Mouse (Mus musculus) adrenal gland, postnatal 10 days (tissue): ENCODE data around the gene Cox4i2. TPM values are rescaled to one million over a fixed set of nuclear protein-coding genes. Genes with fewer than 3 reads are reported as not detected.

Source experiments
- DNase-seq: peaks from one replicate; pipeline ENCODE4 v3.0.0; 2021; ENCODE audit warnings: mixed read lengths
- microRNA-seq: library from miRNA; unstranded; fragments of <30 nt; microRNA quantifications from one replicate; pipeline ENCODE4 v1.2.0, GENCODE M21; 2021
- total RNA-seq, 2 experiments: library from RNA; stranded (reverse); gene quantifications; 2 replicates each; pipeline ENCODE4 v1.2.3; 2021

Gene Cox4i2
- total RNA-seq, 2 experiments from 2014 or later: 8.0 to 8.3 TPM

DNA sequence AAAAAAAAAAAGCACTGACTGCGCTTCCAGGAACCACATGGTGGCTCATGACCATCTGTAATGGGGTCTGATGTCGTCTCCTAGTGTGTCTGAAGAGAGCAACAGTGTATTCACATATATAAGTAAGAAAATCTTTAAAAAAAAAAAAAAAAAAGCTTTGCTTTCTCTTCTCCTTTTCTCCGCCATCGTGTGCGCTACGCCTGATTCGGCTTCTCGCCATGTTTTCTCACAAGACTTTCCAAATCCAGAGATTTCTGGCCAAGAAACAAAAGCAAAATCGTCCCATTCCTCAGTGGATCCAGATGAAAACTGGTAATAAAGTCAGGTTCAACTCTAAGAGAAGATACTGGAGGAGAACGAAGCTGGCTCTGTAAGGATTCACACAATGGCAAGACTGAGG, 48.3 kb downstream of the Cox4i2 start:
- DNase-seq: no peak

- DNase-seq: no peak
Measured at GRCm38 (mm10) chr2:152803081-152803480, 49.1 kb downstream of the Cox4i2 start.

DNA sequence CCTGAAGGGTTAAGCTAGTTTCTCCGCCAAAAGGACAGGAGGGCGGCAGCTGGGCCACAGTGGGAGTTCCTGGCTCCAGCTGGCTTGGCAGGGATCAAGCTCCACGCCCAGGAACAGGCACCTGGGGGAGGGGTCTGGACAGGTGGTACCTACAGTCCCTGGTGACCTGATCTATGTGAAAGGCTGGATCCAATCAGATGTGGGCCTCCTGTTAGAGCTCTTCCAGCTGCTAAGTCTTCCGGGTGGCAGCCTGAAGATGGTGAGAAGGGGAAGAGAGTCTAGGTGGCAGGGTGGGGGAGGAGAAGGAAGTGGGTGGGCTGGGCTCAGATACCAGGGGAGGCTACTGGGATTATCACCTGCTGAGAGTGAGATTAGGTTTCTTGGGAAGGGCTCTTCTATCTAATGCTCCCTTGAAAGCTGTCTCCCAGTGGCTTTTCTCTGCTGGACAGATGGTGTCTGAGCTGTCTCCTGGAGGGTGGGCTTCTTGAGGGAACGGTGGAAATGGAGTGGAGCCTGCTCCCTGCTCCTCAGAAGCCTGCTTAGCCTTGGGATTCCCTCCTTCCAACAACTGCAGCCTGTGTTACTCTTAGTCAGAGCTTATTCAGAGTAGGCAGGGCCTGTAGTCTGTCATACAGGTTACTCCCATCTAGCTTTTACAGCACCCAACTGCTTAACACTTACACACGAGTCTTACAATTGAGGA, 50.6 kb downstream of the Cox4i2 start:
- DNase-seq: no peak

DNA sequence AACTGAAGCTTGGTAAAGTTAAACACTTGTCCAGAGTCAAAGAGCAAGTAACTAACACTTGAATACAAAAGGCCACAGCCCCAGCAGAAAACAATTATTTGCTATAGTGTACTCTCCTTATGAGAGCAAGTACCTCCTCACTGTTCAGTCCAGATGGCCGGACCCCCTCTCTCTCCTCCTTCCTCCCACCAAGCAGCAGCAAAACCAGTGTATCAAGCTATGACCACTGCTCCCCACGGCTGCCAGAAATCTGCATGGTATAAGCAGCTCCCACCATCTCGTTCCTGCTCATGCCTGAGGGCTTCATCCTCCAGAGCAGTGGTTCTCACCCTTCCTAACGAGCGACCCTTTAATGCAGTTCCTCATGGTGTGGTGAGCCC, 51.1 kb downstream of the Cox4i2 start:
- DNase-seq: no peak

GRCm38 (mm10) chr2:152806037-152806436, 52.1 kb downstream of the Cox4i2 start:
- DNase-seq: no peak

- no peak for DNase-seq
Measured at GRCm38 (mm10) chr2:152808178-152808577, 54.2 kb downstream of the Cox4i2 start.

- DNase-seq: no peak
Measured at GRCm38 (mm10) chr2:152810158-152810941, 56.4 kb downstream of the Cox4i2 start.

DNA sequence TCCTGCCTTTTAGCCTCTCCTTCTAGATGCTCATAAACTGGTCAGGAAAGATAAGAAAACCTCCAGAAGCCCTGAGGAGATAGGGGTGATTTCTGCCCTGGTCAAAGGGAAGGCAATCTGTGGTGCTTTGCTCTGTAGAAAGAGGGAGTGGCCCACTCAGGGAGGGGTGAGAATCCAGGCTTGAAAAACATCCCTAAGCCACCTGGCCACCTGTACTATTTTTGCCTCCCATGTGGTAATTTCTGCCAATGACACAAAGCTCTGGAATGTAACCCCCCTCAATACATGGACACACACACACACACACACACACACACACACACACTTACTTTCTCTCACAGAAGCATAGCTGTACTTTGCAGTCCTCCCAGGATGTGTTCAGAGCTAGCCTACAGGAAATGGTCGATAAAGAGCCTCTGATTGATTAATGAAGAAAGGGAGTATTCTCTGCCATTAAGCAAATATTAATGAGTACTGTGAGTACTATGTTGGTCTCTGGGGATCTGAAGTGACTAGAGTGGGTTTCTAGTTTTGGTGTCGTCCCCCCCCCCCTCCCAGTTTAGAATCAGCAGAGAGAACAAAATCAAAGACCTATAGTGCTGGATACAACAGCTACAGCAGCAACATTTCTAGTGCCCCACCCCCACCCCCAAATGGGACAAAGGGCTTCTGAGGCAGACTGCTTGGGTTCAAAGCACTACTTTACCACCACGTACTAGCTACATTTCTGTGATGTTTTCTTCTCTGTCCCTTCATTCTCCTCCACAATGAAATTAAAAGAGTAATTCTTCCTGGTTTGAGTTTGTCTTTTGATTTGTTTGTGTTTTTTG, 57.6 kb downstream of the Cox4i2 start:
- DNase-seq: peak; percentile 4

- no peak for DNase-seq
Measured at GRCm38 (mm10) chr2:152813232-152813631, 59.3 kb downstream of the Cox4i2 start.

- DNase-seq: peak; percentile 59
Measured at GRCm38 (mm10) chr2:152814213-152814874, 60.4 kb downstream of the Cox4i2 start.

Small RNAs within 50 kb of the gene (microRNA-seq; reads per million reads assigned to microRNA genes)
- gene Gm23802: not detected

Other genes starting within 250 kb of the Cox4i2 start
- not detected for gene Defb26, start 242.5 kb upstream of the Cox4i2 start, total RNA-seq
- gene Defb28, start 235.9 kb upstream of the Cox4i2 start, total RNA-seq: not detected
- not detected for gene Defb29, start 214.1 kb upstream of the Cox4i2 start, total RNA-seq
- not detected for gene Gm17416, start 184.8 kb upstream of the Cox4i2 start, total RNA-seq
- gene Defb21, start 181.4 kb upstream of the Cox4i2 start, total RNA-seq: not detected
- 1 to 10 TPM; 1.5 to 2.2 TPM for gene Defb19, start 173.9 kb upstream of the Cox4i2 start, total RNA-seq
- not detected for gene Defb45, start 154.8 kb upstream of the Cox4i2 start, total RNA-seq
- under 1 TPM in 1 of 2 experiments, not detected in 1; 0.73 TPM for gene Defb36, start 149.8 kb upstream of the Cox4i2 start, total RNA-seq
- gene Defb25, start 131.1 kb upstream of the Cox4i2 start, total RNA-seq: not detected
- gene Rem1, start 127.2 kb upstream of the Cox4i2 start, total RNA-seq: 10 to 100 TPM in 1 of 2 experiments, 1 to 10 TPM in 1; 7.2 to 10.1 TPM
- gene H13, start 84.7 kb upstream of the Cox4i2 start, total RNA-seq: 100 to 1,000 TPM; 105 to 125 TPM
- gene Mcts2, start 67.1 kb upstream of the Cox4i2 start, total RNA-seq: 10 to 100 TPM; 24.5 to 26.7 TPM
- gene Id1, start 17.9 kb upstream of the Cox4i2 start, total RNA-seq: 100 to 1,000 TPM; 112 to 182 TPM
- gene Bcl2l1, start 77.6 kb downstream of the Cox4i2 start, total RNA-seq: 10 to 100 TPM; 49.3 to 56.2 TPM
- 10 to 100 TPM; 18.4 to 21.4 TPM for gene Tpx2, start 93.8 kb downstream of the Cox4i2 start, total RNA-seq
- gene Mylk2, start 157.2 kb downstream of the Cox4i2 start, total RNA-seq: 1 to 10 TPM; 3.1 to 6.3 TPM
- 1 to 10 TPM; 5.4 to 5.7 TPM for gene Foxs1, start 179.0 kb downstream of the Cox4i2 start, total RNA-seq
- gene Dusp15, start 197.5 kb downstream of the Cox4i2 start, total RNA-seq: 1 to 10 TPM; 3.1 to 4.3 TPM
- gene Ttll9, start 208.3 kb downstream of the Cox4i2 start, total RNA-seq: under 1 TPM; 0.27 to 0.79 TPM